Mouse (Mus musculus) left cerebral cortex, adult 2 months (tissue): Measurements from ENCODE around the gene Gins3. TPM values are rescaled to one million over a fixed set of nuclear protein-coding genes. Genes with fewer than 3 reads are reported as not detected.

Experiments used
- DNase-seq, 2 experiments: peaks; one replicate each; pipeline ENCODE4 v3.0.0; 2021 to 2022; ENCODE audit warnings: low spot score in 2 of 2, mixed read lengths in 1 of 2; ENCODE audit errors: extremely low spot score in 1 of 2
- H3K27ac ChIP-seq: fragments of 200-600 bp; 2 replicates; pipeline ENCODE4 v1.8.1; 2022
- H3K4me3 ChIP-seq: fragments of 200-600 bp; 2 replicates; pipeline ENCODE4 v1.8.1; 2022
- CTCF ChIP-seq: fragments of 200-600 bp; IDR thresholded peaks from 2 replicates; pipeline ENCODE4 v1.8.1; 2022; ENCODE audit warnings: antibody characterized with exemption, mild to moderate bottlenecking, moderate library complexity
- intact Hi-C: fragments of 180-260 bp; cut with DNase I; formaldehyde crosslinking; loops from one replicate; pipeline ENCODE4 v1.15.1; 2025
- long read RNA-seq, 2 experiments: library from polyadenylated mRNA; stranded (forward); transcript quantifications; one replicate each; pipeline ENCODE4 v2.0.0; 2021; ENCODE audit warnings: borderline mapping rate in 2 of 2
- total RNA-seq, 2 experiments: library from RNA; stranded (reverse); gene quantifications; 2 replicates each; pipeline ENCODE4 v1.2.3; 2021

The Gins3 gene
- 1 to 10 TPM; 2.8 to 3.3 TPM for total RNA-seq
- long read RNA-seq, experiment 1, partial matches to known transcripts: 0 of 3 reads
- long read RNA-seq, experiment 1, other reads (novel, unspliced or antisense): 1 of 3 reads
- long read RNA-seq, experiment 2, partial matches to known transcripts: 0 of 3 reads
- long read RNA-seq, experiment 2, other reads (novel, unspliced or antisense): 0 of 3 reads

- Histone ChIP-seq H3K4me3 (peak within 1 kb of the TSS; percentile 82), H3K27ac (no peak within 1 kb of the TSS)
- intact Hi-C loops: no loop called here
- DNase-seq: peak; percentile 88 to 91
- TF ChIP-seq CTCF: no peak; the same call in 1 of the 2 replicates
Measured at GRCm38 (mm10) chr8:95633262-95634062, at the start of gene Gins3. Gins3 (plus strand) TSS chr8:95633453.

- H3K27ac ChIP-seq: peak overlapping the region; percentile 78
- intact Hi-C loops: loop anchor here (5.0 kb wide), 2 partner anchors 85 to 240 kb away; no protein-coding TSS in a partner anchor
- H3K4me3 ChIP-seq: no peak overlapping the region
- TF ChIP-seq CTCF: no peak
- no peak for DNase-seq
Measured at GRCm38 (mm10) chr8:95587339-95587738, 45.9 kb upstream of the Gins3 start.

GRCm38 (mm10) chr8:95589282-95589681, 44.0 kb upstream of the Gins3 start:
- H3K27ac ChIP-seq: peak overlapping the region; percentile 50; the same call in 1 of the 2 replicates
- no peak overlapping the region for H3K4me3 ChIP-seq
- intact Hi-C loops: loop anchor here (5.0 kb wide), 2 partner anchors 87 to 242 kb away; no protein-coding TSS in a partner anchor
- peak; percentile 23 for TF ChIP-seq CTCF
- DNase-seq: no peak

- intact Hi-C loops: no loop called here
- no peak for TF ChIP-seq CTCF
- DNase-seq: no peak
- Histone ChIP-seq H3K27ac (peak overlapping the region; percentile 38), H3K4me3 (no peak overlapping the region)
Measured at GRCm38 (mm10) chr8:95590539-95590938, 42.7 kb upstream of the Gins3 start.

GRCm38 (mm10) chr8:95592131-95592780, 41.0 kb upstream of the Gins3 start:
- no peak overlapping the region for H3K27ac ChIP-seq
- H3K4me3 ChIP-seq: no peak overlapping the region
- no peak for TF ChIP-seq CTCF
- DNase-seq: no peak
- intact Hi-C loops: no loop called here

GRCm38 (mm10) chr8:95593439-95594393, 39.5 kb upstream of the Gins3 start:
- Histone ChIP-seq H3K4me3 (no peak overlapping the region), H3K27ac (peak overlapping the region; percentile 59)
- TF ChIP-seq CTCF: no peak
- no peak for DNase-seq
- intact Hi-C loops: no loop called here

GRCm38 (mm10) chr8:95595131-95595530, 38.1 kb upstream of the Gins3 start:
- Histone ChIP-seq H3K4me3 (no peak overlapping the region), H3K27ac (no peak overlapping the region)
- intact Hi-C loops: no loop called here
- DNase-seq: no peak
- TF ChIP-seq CTCF: no peak

- intact Hi-C loops: no loop called here
- no peak for DNase-seq
- TF ChIP-seq CTCF: no peak
- no peak overlapping the region for H3K4me3 ChIP-seq
- no peak overlapping the region for H3K27ac ChIP-seq
Measured at GRCm38 (mm10) chr8:95596841-95597241, 36.4 kb upstream of the Gins3 start.

- H3K27ac ChIP-seq: no peak overlapping the region
- peak; percentile 80 for TF ChIP-seq CTCF
Measured at GRCm38 (mm10) chr8:95599861-95600260, 33.4 kb upstream of the Gins3 start.

GRCm38 (mm10) chr8:95601306-95601705, 31.9 kb upstream of the Gins3 start:
- intact Hi-C loops: loop anchor here (10.0 kb wide), 1 partner anchor 313 kb away; no protein-coding TSS in a partner anchor
- Histone ChIP-seq H3K27ac (no peak overlapping the region), H3K4me3 (no peak overlapping the region)
- DNase-seq: no peak
- TF ChIP-seq CTCF: no peak

More at GRCm38 (mm10) chr8:95599861-95600260, 33.4 kb upstream of the Gins3 start:
- intact Hi-C loops: loop anchor here (1.0 to 10.0 kb wide), 3 partner anchors 97 to 315 kb away; partner anchors contain the start of gene Setd6
- peak; percentile 73 to 81 for DNase-seq
- no peak overlapping the region for H3K4me3 ChIP-seq

GRCm38 (mm10) chr8:95602168-95602567, 31.1 kb upstream of the Gins3 start:
- TF ChIP-seq CTCF: peak; percentile 45
- no peak for DNase-seq
- intact Hi-C loops: loop anchor here (10.0 kb wide), 1 partner anchor 313 kb away; no protein-coding TSS in a partner anchor
- Histone ChIP-seq H3K4me3 (no peak overlapping the region), H3K27ac (no peak overlapping the region)
